Mouse (Mus musculus) right cerebral cortex, adult 18-20 months (tissue): ENCODE measurements around the gene 4930548H24Rik.
"Not testable (repeated sequence)": the region's sequence is repeated elsewhere in the genome, so short reads cannot be mapped to it uniquely, and the experiment has no call there.

Experiments
- DNase-seq: peaks from one replicate; pipeline ENCODE4 v3.0.0; 2022; ENCODE audit warnings: mixed read lengths

4930548H24Rik gene

DNA sequence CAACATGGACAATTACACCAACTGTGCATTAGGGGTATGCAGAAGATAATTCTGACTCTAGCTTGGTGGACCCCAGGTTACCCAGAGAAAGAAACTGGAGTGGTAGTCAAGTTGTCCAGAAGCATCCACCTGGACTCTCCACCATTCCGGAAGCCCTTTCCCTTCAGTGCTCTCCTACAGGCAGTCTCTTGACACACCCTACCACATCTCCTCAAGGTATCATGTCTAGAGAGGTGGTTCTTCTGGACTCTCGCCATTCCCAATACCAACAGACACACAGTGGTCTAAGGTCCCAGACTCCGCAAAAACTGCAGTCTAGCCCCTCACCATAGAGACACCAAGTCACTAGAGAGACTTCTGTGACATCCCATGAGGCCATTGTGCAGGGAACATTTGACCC, at the start of gene 4930548H24Rik:
Gene 4930548H24Rik, plus strand, starts transcription at position 301 of the 400 bp plus-strand sequence.
- DNase-seq = no peak

DNA sequence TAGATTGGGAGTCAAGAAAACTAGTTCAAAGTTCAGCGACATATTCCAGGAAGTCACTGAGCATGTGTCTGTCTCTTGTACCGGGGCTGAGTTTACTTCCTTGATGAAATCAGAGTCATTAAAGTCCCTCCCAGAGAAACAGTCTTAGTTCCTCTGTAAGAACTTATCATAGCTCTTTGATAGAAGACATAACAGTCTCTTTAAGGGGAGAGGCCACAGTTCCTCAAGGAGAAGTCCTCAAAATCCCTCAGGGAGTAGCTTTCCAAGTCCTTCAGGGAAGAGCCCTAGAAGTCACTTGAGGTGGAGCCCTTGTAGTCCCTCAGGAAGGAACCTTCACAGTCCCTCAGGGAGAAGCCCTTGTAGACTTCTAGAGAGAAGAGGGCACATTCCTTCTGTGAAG, 34.2 kb upstream of the 4930548H24Rik start:
- no peak for DNase-seq

GRCm38 (mm10) chr5:31451878-31452561, 33.5 kb upstream of the 4930548H24Rik start, which contains the start of gene Zfp512:
Gene Zfp512, plus strand, starts transcription at chr5:31452431.
- peak; percentile 96 for DNase-seq

- no peak for DNase-seq
These were observed 33.0 kb upstream of the 4930548H24Rik start for GRCm38 (mm10) chr5:31452562-31452878.

- DNase-seq = no peak
These were observed 32.6 kb upstream of the 4930548H24Rik start for GRCm38 (mm10) chr5:31452886-31453410.

GRCm38 (mm10) chr5:31467798-31468197, 17.7 kb upstream of the 4930548H24Rik start:
- DNase-seq = no peak

- DNase-seq = no peak
These were observed 15.8 kb upstream of the 4930548H24Rik start for GRCm38 (mm10) chr5:31469711-31470110.

GRCm38 (mm10) chr5:31470334-31470733, 15.2 kb upstream of the 4930548H24Rik start:
- DNase-seq = peak; percentile 30

DNA sequence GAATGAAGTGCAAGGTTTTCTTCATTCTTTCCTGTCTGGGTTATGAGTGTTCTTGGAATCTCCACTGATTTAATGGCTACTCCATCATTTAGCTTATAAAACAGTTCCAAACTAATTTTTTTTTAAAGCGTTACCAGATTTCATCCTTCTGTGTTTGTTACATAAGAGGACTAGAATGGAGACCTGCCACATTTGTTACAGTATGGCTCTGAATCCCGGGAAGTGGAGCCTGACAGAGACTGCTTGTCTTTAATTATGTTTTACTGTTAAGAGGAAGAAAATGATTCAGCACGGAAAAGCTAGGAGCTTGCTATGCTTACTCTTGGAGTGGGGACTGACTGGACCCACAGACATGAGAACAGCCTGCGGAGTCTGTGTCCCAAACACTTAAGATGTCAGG, 5.0 kb upstream of the 4930548H24Rik start:
- DNase-seq = no peak

- DNase-seq = no peak
These were observed 2.3 kb downstream of the 4930548H24Rik start for GRCm38 (mm10) chr5:31487889-31488288.

DNA sequence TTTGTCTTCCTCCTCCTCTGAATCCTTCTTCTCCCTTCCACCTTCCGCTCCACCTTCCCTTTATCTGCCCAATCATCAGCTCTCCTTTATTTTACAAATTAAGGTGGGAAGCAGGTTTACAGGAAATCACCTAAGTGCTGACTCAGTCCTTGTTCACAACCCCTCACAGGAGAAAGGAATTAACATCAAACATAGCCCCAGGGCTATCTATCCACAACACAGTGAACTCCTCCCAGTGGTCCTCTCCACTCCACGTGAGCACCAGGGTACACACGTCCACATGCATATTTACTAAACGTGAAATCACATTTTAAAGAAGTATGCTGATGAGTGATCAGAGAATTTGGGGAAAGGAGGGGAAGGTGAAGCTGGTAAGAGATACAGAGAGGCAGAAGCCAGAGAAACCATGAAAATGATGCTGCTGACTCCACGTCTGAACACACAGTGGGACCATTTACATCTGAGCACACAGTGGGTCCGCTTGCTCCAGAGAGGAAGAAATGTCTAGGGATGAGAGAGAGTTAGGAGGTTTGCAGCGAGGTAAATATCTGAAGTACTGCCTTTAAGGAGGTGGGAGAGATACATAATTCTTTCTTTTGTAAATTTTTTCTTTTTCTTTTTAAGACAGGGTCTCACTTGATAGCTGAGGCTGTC, 3.7 kb downstream of the 4930548H24Rik start:
- no peak for DNase-seq

GRCm38 (mm10) chr5:31492031-31492430, 6.5 kb downstream of the 4930548H24Rik start:
- DNase-seq = no peak

DNA sequence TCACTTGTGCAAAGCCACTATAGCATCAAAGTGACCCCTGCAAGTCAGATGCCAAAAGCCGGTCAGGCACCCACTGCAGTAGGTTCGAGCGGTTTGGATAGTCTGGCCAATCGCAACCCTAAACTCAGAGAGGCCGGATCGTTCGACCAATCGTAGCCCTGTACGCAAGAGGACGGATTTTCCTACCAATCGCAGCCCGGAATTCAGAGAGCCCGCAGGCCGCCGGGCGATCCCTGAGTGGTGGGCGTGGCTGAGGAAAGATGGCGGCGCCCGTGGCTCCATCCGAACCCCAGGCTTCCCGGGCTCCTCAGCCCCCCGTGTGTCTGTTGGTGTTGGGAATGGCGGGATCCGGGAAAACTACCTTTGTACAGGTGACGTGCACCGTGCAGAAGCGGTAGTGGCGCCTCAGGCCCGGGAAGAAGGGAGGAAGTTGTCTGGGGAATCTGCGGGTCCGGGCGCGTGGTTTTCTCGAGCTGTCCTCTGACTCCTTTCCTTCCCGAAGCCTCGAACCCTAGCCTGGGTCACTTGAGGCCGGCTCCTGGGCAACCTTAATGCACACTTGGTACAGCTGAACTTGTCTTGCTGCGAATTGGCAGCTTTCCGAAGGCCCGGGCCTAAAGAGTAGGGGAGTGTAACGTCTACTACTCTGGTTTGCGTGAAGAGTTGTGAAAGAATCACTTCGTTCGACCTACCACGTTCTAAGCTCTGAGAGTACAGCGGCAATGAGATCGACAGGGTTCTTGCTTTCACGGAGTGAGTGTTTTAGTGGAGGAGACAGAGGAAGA, 9.2 kb downstream of the 4930548H24Rik start, which contains the start of gene Gpn1:
Gene Gpn1, plus strand, starts transcription at position 229 of the 785 bp plus-strand sequence.
- DNase-seq = peak; percentile 94

DNA sequence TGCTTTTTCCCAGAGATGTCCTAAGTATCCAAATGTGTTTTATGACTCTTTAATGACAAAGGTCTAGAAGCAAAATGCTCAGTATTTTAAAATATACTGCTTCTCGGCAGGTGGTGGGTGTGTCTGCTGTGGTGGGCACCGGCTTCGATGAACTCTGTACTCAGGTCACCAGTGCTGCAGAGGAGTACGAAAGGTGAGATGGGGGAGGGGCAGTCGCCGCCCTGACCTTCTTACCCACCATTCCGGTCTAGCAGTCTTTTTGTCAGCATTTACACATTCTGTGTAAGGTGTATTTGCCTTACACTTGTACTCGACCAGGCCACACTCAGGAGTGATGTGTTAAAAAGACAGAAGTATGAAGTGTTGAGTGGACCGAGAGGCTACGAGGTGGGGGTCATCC, 19.3 kb downstream of the 4930548H24Rik start:
- no peak for DNase-seq

- DNase-seq = no peak
These were observed 26.9 kb downstream of the 4930548H24Rik start for GRCm38 (mm10) chr5:31512481-31512880.

GRCm38 (mm10) chr5:31520556-31520955, 35.0 kb downstream of the 4930548H24Rik start:
- no peak for DNase-seq

DNA sequence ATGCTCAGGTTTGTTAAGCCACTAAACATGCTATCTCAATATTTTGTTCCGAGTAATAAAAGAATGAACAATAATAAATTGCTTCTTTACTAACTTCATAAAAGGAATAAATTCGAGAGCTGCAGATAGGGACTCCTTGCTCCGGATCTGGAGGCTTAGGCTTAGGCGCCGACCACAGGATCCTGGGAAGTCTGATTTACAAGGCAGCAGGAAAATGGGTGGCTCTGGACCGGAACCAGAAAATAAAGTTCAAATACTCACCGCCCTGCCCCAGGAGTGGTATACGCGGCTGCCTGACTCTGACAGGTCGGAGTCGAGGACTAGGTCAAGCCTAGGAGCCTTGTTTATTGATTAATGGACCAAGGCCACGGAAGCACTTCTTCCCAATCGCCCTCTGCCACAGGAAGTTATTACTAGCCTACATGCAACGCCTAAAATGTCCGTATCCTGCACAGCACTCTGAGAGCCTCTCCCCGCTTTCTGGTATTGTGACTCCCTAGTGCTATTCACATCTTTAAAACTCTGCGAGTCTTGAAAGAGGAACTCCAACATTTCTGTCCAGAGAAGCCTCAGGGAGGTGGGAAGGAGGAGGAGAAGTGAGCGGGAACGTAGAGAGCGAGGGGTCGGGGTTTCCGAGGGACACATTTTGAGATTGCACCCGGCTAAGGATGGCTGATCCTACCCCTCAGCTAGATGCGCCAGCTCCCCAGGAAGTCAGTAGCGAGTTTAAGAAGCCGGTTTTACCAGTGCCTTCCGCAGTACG, 41.0 kb downstream of the 4930548H24Rik start, which contains the start of gene Slc4a1ap:
Gene Slc4a1ap, plus strand, starts transcription at position 642 of the 763 bp plus-strand sequence.
- peak; percentile 71 for DNase-seq

DNA sequence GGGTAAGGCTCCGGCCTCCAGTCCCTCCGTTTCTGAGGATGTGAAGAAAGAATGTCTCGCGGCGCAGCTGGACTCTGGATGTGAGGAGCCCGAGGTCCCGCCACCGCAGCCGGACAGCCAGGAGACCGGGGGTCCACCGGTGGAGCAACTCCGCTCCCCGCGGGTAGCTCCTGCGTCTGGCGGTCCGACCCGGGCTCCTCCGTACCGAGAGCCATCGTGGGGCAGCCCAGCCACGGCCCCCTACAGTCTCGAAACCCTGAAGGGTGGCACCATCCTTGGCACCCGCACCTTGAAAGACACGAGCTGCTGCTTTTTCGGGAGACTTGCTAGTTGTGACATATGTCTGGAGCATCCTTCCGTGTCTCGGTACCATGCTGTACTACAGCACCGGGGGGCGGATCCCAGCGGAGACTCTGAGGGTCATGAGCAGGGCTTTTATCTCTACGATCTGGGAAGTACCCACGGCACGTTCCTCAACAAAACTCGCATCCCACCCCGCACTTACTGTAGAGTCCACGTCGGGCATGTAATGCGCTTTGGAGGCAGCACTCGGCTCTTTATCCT, 41.7 kb downstream of the 4930548H24Rik start:
- DNase-seq = peak; percentile 6

DNA sequence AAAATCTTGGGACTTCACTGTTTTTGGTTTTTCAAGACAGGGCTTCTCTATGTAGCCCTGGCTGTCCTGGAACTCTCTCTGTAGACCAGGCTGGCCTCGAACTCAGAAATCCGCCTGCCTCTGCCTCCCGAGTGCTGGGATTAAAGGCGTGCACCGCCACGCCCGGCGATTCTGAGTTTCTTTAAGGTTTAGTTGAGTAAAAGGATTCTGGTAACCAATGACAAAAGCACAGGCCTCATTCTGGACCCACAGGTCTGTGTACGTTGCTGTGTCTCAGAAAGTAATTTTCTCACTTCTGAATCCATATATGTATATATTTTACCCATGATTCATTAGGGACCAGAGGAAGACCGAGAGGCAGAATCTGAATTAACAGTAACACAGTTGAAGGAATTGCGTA, 42.2 kb downstream of the 4930548H24Rik start, which contains the start of gene Supt7l:
Gene Supt7l, minus strand, starts transcription at position 101 of the 400 bp plus-strand sequence.
- not testable (repeated sequence) for DNase-seq

DNA sequence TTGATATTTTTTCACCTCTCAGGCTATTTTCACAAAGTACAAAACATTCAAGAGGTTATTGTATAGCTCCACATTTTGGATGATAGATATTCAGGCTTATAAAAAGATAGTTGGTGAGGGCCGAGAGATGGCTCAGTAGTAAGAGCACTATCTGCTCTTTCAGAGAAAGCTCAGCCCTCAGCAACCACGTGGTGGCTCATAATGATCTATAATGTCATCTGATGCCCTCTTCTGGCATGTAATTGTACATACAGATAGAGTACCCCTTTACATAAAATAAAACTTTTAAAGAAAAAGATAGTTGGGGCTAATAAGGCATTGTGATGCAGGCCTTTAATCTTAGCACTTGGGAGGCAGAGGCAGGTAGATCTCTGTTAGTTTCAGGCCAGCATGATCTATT, 43.0 kb downstream of the 4930548H24Rik start:
- DNase-seq = no peak

DNA sequence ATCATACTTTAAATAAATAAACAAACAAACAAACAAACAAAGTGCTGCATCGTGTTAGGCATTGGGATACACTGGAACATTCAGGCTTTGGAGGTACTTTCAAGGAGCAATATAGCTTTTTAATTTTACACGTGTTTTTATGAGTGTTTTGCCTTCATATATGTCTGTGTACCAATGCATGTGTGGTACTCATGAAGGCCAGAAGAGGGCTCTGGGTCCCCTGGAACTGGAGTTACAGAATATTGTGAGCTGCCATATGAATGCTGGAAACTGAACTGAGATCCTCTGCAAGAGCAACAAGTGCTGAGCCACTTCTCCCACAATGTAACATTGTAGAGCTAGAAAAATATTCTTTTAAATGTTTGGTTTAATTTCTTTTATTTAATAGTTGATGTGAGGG, 49.7 kb downstream of the 4930548H24Rik start:
- no peak for DNase-seq
